Comparison of ENCODE assay signal across 9 mouse cellular contexts in genomic region chr13:38506320-38506719, GRCm38 (mm10). TPM values are rescaled to one million over a fixed set of nuclear protein-coding genes. Genes with fewer than 3 reads are reported as not detected.
DNase-seq lines count a peak whose midpoint lies in the region; ATAC-seq and TF ChIP-seq lines count a peak whose summit lies in the region.
"Had no signal": no experiment of that assay in that cellular context is flagged by ENCODE, and none has a peak within 500 bp of the region (broad histone marks: within the 10 kb centered on the region; RNA-seq: fewer than 3 reads in every experiment).

No protein-coding gene starts in this region.

- no peak for ATAC-seq in kidney, embryonic 15.5 days (replicated peaks; ENCODE audit: low FRiP score)

- intact Hi-C loops in gastrocnemius, adult 2 months (cut with DNase I): no loop called here
- intact Hi-C loops in left cerebral cortex, postnatal 25 days (cut with DNase I): loop anchor here (5.0 kb wide), 1 partner anchor 164 kb away; no protein-coding TSS in a partner anchor

- peak; percentile 24 to 63 for DNase-seq in kidney, adult 8-10 months
- DNase-seq in CH12.LX (ENCODE audit: extremely low read depth): peak; percentile 51
- peak; percentile 36 for DNase-seq in Muller cell, postnatal 12 days (ENCODE audit: inconsistent ontology term)
- DNase-seq in gastrocnemius, adult 2 months: peak; percentile 77
- DNase-seq in left cerebral cortex, postnatal 25 days (ENCODE audit: low spot score in 2 of 2): peak; percentile 22 to 47

- no peaks in the 10 kb centered on the region for H3K9me3 ChIP-seq in kidney, embryonic 15.5 days (replicated peaks)
- no peaks in the 10 kb centered on the region for H3K9me3 ChIP-seq in CH12.LX (replicated peaks; ENCODE audit: low read length)
- H3K9me3 ChIP-seq: embryonic facial prominence, embryonic 12.5 days; neural tube, embryonic 12.5 days had no signal

- H3K27me3 ChIP-seq in kidney, embryonic 15.5 days: no peaks in the 10 kb centered on the region
- H3K27me3 ChIP-seq in CH12.LX (replicated peaks): no peaks in the 10 kb centered on the region
- no peaks in the 10 kb centered on the region for H3K27me3 ChIP-seq in small intestine, adult 2 months (ENCODE audit: control insufficient read depth, insufficient read depth, low read length)
- H3K27me3 ChIP-seq: embryonic facial prominence, embryonic 12.5 days; neural tube, embryonic 12.5 days had no signal

- H3K4me2 ChIP-seq in kidney, embryonic 15.5 days: no peak overlapping the region
- H3K4me2 ChIP-seq in CH12.LX (ENCODE audit: insufficient read depth, low read depth, poor library complexity, severe bottlenecking): no peak overlapping the region
- H3K4me2 ChIP-seq: embryonic facial prominence, embryonic 12.5 days; neural tube, embryonic 12.5 days had no signal

- dilution Hi-C loops in CH12.LX (cut with MboI; ENCODE audit: extremely low pct_ligation_motif_present, extremely low pct_unique_long_range_greater_than_20kb, low sequenced_read_pairs): no loop called here

- no peak overlapping the region for H3K9ac ChIP-seq in kidney, embryonic 15.5 days
- H3K9ac ChIP-seq in CH12.LX (ENCODE audit: insufficient read depth, low read depth): no peak overlapping the region
- H3K9ac ChIP-seq: embryonic facial prominence, embryonic 12.5 days; neural tube, embryonic 12.5 days had no signal

- TF ChIP-seq RAD21 in CH12.LX (IDR thresholded peaks at IDR 0.05; ENCODE audit: low read depth, low read length): peak; percentile 34

- TF ChIP-seq CTCF in CH12.LX (conservative IDR thresholded peaks at IDR 0.05 in 1 of 2, IDR thresholded peaks at IDR 0.05 in 1 of 2; ENCODE audit: low read depth in 2 of 2, low read length in 2 of 2): peak in 1 of 2 experiments; percentile 54; a peak in 3 of 4 replicates
- TF ChIP-seq CTCF in gastrocnemius, adult 2 months (IDR thresholded peaks at IDR 0.05): peak; percentile 59
- TF ChIP-seq CTCF in small intestine, adult 2 months (IDR thresholded peaks at IDR 0.05; ENCODE audit: extremely low read depth, insufficient read length, insufficient replicate concordance, low read depth, low read length): peak; percentile 26; the same call in 1 of the 2 replicates

- TF ChIP-seq POLR2A in CH12.LX (IDR thresholded peaks at IDR 0.05; ENCODE audit: low read depth, low read length): no peak
- no peak for TF ChIP-seq POLR2A in small intestine, adult 2 months (IDR thresholded peaks at IDR 0.05; ENCODE audit: low read depth, low read length)

- no peak for TF ChIP-seq EP300 in CH12.LX (IDR thresholded peaks at IDR 0.05; ENCODE audit: low read length)

- in situ Hi-C loops in CH12.LX (cut with MboI; ENCODE audit: low pct_ligation_motif_present, low pct_unique_long_range_greater_than_20kb, low sequenced_read_pairs): no loop called here

- 88% methylated on average over 8 of the region's 8 CpGs for WGBS in kidney, embryonic 15.5 days
- WGBS in small intestine, adult 2 months: 79% methylated on average over 8 of the region's 8 CpGs

- no peak overlapping the region for H3K4me3 ChIP-seq in kidney, embryonic 15.5 days (replicated peaks)
- H3K4me3 ChIP-seq in CH12.LX (replicated peaks in 1 of 3; ENCODE audit: low read depth in 2 of 3, low read length in 2 of 3, poor library complexity in 1 of 3): no peak overlapping the region
- no peak overlapping the region for H3K4me3 ChIP-seq in gastrocnemius, adult 2 months
- no peak overlapping the region for H3K4me3 ChIP-seq in small intestine, adult 2 months (ENCODE audit: low read depth, low read length)
- H3K4me3 ChIP-seq: embryonic facial prominence, embryonic 12.5 days; neural tube, embryonic 12.5 days had no signal

- H3K36me3 ChIP-seq in kidney, embryonic 15.5 days: peaks cover 97% of the 10 kb centered on the region
- peaks cover 68 to 80% of the 10 kb centered on the region in 2 experiments for H3K36me3 ChIP-seq in CH12.LX (replicated peaks in 1 of 2; ENCODE audit: control insufficient read depth in 1 of 2, insufficient read depth in 1 of 2, low read length in 1 of 2)
- peaks cover 76% of the 10 kb centered on the region for H3K36me3 ChIP-seq in small intestine, adult 2 months (ENCODE audit: control insufficient read depth, insufficient read depth, low read length)

- no peaks in the 10 kb centered on the region for H3K79me2 ChIP-seq in CH12.LX (replicated peaks; ENCODE audit: control insufficient read depth, extremely low read depth, insufficient read depth, poor library complexity, severe bottlenecking)

- H3K27ac ChIP-seq in kidney, embryonic 15.5 days: no peak overlapping the region
- H3K27ac ChIP-seq in CH12.LX (ENCODE audit: insufficient read depth, low read depth): no peak overlapping the region
- no peak overlapping the region for H3K27ac ChIP-seq in gastrocnemius, adult 2 months
- no peak overlapping the region for H3K27ac ChIP-seq in small intestine, adult 2 months (ENCODE audit: insufficient read depth, low read depth, low read length)
- H3K27ac ChIP-seq: embryonic facial prominence, embryonic 12.5 days; neural tube, embryonic 12.5 days had no signal

- H3K4me1 ChIP-seq in kidney, embryonic 15.5 days: no peaks in the 10 kb centered on the region
- H3K4me1 ChIP-seq in CH12.LX (ENCODE audit: control insufficient read depth in 1 of 2, insufficient read depth in 2 of 2): peaks cover 17 to 86% of the 10 kb centered on the region in 2 experiments
- no peaks in the 10 kb centered on the region for H3K4me1 ChIP-seq in small intestine, adult 2 months (ENCODE audit: control insufficient read depth, insufficient read depth, insufficient read length, low read length)
- H3K4me1 ChIP-seq: neural tube, embryonic 12.5 days had no signal

TF ChIP-seq in CH12.LX, 34 proteins besides CTCF, POLR2A, EP300 and RAD21:
- TF ChIP-seq CHD2 (IDR thresholded peaks at IDR 0.05; ENCODE audit: low read length) (no peak), MYC (IDR thresholded peaks at IDR 0.05; ENCODE audit: low read depth, low read length) (no peak), SMC3 (IDR thresholded peaks at IDR 0.05; ENCODE audit: low read depth, low read length) (peak; percentile 38)

RNA-seq across cellular contexts. Expression of gene Txndc5, which starts 22.3 kb away (rescaled TPM):
- 264 and 277 TPM in 2 replicates for polyA plus RNA-seq in kidney, embryonic 15.5 days (2015; fragmentation: Nextera tagmentation; extraction: Ambion mirVana)
- 131 and 171 TPM in 2 replicates for total RNA-seq in CH12.LX (2012; rRNA removed)
- total RNA-seq in CH12.LX (2014; rRNA removed): 111 and 120 TPM in 2 replicates
- 145 and 155 TPM in 2 replicates for polyA plus RNA-seq in CH12.LX (2012; ENCODE audit: insufficient read length, low read depth)
- 10 to 100 TPM; 22.1 to 35.0 TPM for total RNA-seq in gastrocnemius, adult 2 months (2021)
- total RNA-seq in left cerebral cortex, postnatal 25 days (2021): 10 to 100 TPM; 43.5 to 46.1 TPM
- 132 and 222 TPM in 2 replicates for polyA plus RNA-seq in small intestine, adult 2 months (2012; rRNA removed)
